Mouse (Mus musculus) layer of hippocampus, adult 2 months (tissue): ENCODE data around the gene Acad9. TPM values are rescaled to one million over a fixed set of nuclear protein-coding genes. Genes with fewer than 3 reads are reported as not detected.

Experiments used
- DNase-seq, 2 experiments: peaks; one replicate each; pipeline ENCODE4 v3.0.0; 2022; ENCODE audit warnings: low spot score in 2 of 2
- H3K27ac ChIP-seq: fragments of 200-600 bp; 2 replicates; pipeline ENCODE4 v1.8.1; 2022
- H3K4me3 ChIP-seq: fragments of 200-600 bp; 2 replicates; pipeline ENCODE4 v1.8.1; 2022; ENCODE audit warnings: mild to moderate bottlenecking
- CTCF ChIP-seq: fragments of 200-600 bp; conservative IDR thresholded peaks from 2 replicates; pipeline ENCODE4 v1.8.1; 2022; ENCODE audit warnings: antibody characterized with exemption, mild to moderate bottlenecking, moderate library complexity
- total RNA-seq, 2 experiments: library from RNA; stranded (reverse); gene quantifications; 2 replicates each; pipeline ENCODE4 v1.2.3; 2021

Gene Acad9
- total RNA-seq, 2 experiments from 2014 or later, result 45.4 to 49.0 TPM

- Histone ChIP-seq H3K4me3 (no peak overlapping the region), H3K27ac (no peak overlapping the region)
- no peak for TF ChIP-seq CTCF
- no peak for DNase-seq
These were observed 70.4 kb downstream of the Acad9 start for GRCm38 (mm10) chr3:36136152-36136551.

GRCm38 (mm10) chr3:36137560-36137959 is 71.8 kb downstream of the Acad9 start:
- H3K27ac ChIP-seq, result no peak overlapping the region
- no peak overlapping the region for H3K4me3 ChIP-seq
- DNase-seq, result no peak
- peak; percentile 71 for TF ChIP-seq CTCF

- Histone ChIP-seq H3K4me3 (no peak overlapping the region), H3K27ac (no peak overlapping the region)
- TF ChIP-seq CTCF, result no peak
- DNase-seq, result no peak
These were observed 72.4 kb downstream of the Acad9 start for GRCm38 (mm10) chr3:36138171-36138660.

GRCm38 (mm10) chr3:36138996-36139395 is 73.2 kb downstream of the Acad9 start:
- H3K27ac ChIP-seq, result no peak overlapping the region
- TF ChIP-seq CTCF, result no peak
- no peak for DNase-seq
- H3K4me3 ChIP-seq, result no peak overlapping the region

Other genes with a start within 250 kb of the Acad9 start
- 10 to 100 TPM; 69.6 to 81.1 TPM for gene Dcun1d1, start 128.5 kb upstream of the Acad9 start, total RNA-seq
- 10 to 100 TPM; 38.4 to 45.3 TPM for gene Mccc1, start 65.3 kb upstream of the Acad9 start, total RNA-seq
- not detected for gene Ccdc144b, start 12.4 kb upstream of the Acad9 start, total RNA-seq
- gene D3Ertd254e, start 85.0 kb downstream of the Acad9 start, total RNA-seq, result 10 to 100 TPM; 16.2 to 18.9 TPM
- 1 to 10 TPM in 1 of 2 experiments, under 1 TPM in 1; 0.92 to 1.1 TPM for gene Qrfpr, start 156.3 kb downstream of the Acad9 start, total RNA-seq